Mouse (Mus musculus): ENCODE measurements around the gene Slu7. TPM values are rescaled to one million over a fixed set of nuclear protein-coding genes. Genes with fewer than 3 reads are reported as not detected.

Gene Slu7
- polyA plus RNA-seq, 1 experiment = 2.4 TPM

GRCm38 (mm10) chr11:43484057-43484456 is 50.5 kb downstream of the Slu7 start:
- DNase-seq (ENCODE audit: low read depth) = no peak

- DNase-seq (ENCODE audit: low read depth) = no peak
Measured at GRCm38 (mm10) chr11:43484652-43485051, 51.1 kb downstream of the Slu7 start.

- no peak for DNase-seq (ENCODE audit: low read depth)
Measured at GRCm38 (mm10) chr11:43485855-43486254, 52.3 kb downstream of the Slu7 start.

- no peak for DNase-seq (ENCODE audit: low read depth)
Measured at GRCm38 (mm10) chr11:43492663-43493062, 59.1 kb downstream of the Slu7 start.

- DNase-seq (ENCODE audit: low read depth) = no peak
Measured at GRCm38 (mm10) chr11:43493815-43494409, 60.4 kb downstream of the Slu7 start.

GRCm38 (mm10) chr11:43495037-43495436 is 61.5 kb downstream of the Slu7 start:
- no peak for DNase-seq (ENCODE audit: low read depth)

GRCm38 (mm10) chr11:43495532-43495931 is 62.0 kb downstream of the Slu7 start:
- DNase-seq (ENCODE audit: low read depth) = no peak

Other genes with a start within 250 kb of the Slu7 start
- 19.5 and 21.8 TPM in 2 replicates for gene Pttg1, start 7.5 kb upstream of the Slu7 start, polyA plus RNA-seq (2012; rRNA removed)
- 9.5 and 11.9 TPM in 2 replicates for gene C1qtnf2, start 40.5 kb downstream of the Slu7 start, polyA plus RNA-seq (2012; rRNA removed)
- gene Ccnjl, start 95.0 kb downstream of the Slu7 start, polyA plus RNA-seq (2012; rRNA removed) = 2.7 and 4.4 TPM in 2 replicates
- gene 4933415A04Rik, start 153.3 kb downstream of the Slu7 start, polyA plus RNA-seq (2012; rRNA removed) = 0.24 and 0.38 TPM in 2 replicates
- 0.37 TPM in 1 of 2 replicates, not detected in the other for gene Fabp6, start 167.8 kb downstream of the Slu7 start, polyA plus RNA-seq (2012; rRNA removed)
- 12.5 and 14.8 TPM in 2 replicates for gene Pwwp2a, start 248.3 kb downstream of the Slu7 start, polyA plus RNA-seq (2012; rRNA removed)